Mouse (Mus musculus) T-helper 17 cell (primary cell): ENCODE measurements around the gene Gm3269.
"Not testable (repeated sequence)": the region's sequence is repeated elsewhere in the genome, so short reads cannot be mapped to it uniquely, and the experiment has no call there.

Source experiments
- in situ Hi-C, 2 experiments: fragments of 300-600 bp; cut with MboI, MseI; formaldehyde crosslinking; loops; 1 replicate in 1 of 2; 2 replicates in 1 of 2; pipeline ENCODE4 v1.15.1; 2025; ENCODE audit warnings: high pct_unique_total_duplicates in 2 of 2

Gm3269 gene

DNA sequence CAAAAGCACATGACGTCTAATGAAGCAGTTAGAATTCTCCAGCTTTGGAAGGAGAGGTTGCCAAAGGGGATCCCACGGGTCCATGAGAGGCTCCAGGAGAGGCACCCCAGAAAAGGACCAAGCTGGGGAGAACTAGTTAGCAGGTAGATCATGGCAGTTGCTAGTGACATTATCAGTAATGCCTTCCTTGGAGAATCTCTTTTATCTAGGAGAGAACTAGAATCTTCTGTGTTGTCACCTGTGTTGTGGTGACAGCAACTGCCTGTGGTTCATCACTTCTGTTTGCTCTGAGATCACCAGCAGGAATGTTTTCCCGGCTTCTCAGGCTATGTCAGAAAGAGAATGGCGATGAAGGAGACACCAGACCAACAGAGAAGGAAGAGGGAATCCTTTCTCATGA is at the start of gene Gm3269:
Gene Gm3269, plus strand, starts transcription at position 301 of the 400 bp plus-strand sequence.
- in situ Hi-C loops: loop anchor here in 1 of 2 experiments (5.0 kb wide), 1 partner anchor 441 kb away; the partner anchor contains the start of gene Gm3159

DNA sequence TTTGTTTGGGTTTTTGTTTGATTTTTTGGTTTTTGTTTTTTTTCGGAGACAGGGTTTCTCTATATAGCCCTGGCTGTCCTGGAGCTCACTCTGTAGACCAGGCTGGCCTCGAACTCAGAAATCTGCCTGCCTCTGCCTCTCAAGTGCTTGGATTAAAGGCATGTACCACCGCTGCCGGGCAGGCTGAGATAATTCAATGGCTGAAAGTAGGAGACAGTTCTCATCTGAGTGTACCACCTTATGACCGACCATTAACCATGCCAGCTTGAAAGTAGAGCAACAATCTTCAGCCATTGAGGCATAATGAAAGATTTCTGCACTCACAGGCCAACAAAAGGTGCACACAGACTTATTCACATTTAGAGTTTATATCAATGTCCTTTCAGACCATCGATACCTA is 31.5 kb upstream of the Gm3269 start:
- in situ Hi-C loops: loop anchor here (5.0 to 10.0 kb wide), 2 partner anchors 1666 to 1668 kb away; no protein-coding TSS in a partner anchor

DNA sequence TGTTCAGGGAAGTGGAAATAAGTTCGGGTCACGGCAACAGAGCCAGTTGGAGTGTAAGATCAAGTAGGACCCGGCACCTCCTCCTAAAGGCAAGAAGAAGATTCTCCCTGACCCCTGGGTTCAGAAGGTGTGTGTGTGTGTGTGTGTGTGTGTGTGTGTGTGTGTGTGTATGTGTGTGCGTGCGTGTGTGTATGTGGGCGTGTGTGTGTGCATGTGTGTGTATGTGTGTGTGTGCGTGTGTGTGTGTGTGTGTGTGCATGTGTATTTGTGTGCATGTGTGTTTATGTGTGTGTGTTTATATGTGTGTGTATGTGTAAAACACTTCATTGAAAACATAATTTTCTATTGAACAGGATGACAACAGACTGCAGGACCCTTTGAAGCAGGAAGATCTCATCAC is 16.0 kb upstream of the Gm3269 start:
- in situ Hi-C loops: not testable (repeated sequence)

GRCm38 (mm10) chr14:4855299-4855980 is 17.5 kb downstream of the Gm3269 start, which contains the start of gene Gm3264:
Gm3264 (plus strand) TSS chr14:4855576.
- in situ Hi-C loops: not testable (repeated sequence)

DNA sequence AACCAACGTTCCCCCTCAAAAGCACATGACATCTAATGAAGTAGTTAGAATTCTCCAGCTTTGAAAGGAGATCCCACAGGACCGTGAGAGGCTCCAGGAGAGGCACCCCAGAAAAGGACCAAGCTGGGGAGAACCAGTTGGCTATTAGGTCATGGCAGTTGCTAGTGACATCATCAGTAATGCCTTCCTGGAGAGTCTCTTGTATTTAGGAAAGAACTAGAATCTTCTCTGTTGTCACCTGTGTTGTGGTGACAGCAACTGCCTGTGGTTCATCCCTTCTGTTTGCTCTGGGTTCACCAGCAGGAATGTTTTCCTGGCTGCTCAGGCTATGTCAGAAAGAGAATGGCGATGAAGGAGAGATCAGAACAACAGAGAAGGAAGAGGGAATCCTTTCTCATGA is 54.2 kb downstream of the Gm3269 start, which contains the start of gene Gm3278:
Gene Gm3278, plus strand, starts transcription at position 301 of the 400 bp plus-strand sequence.
- in situ Hi-C loops: not testable (repeated sequence)
